Mouse (Mus musculus) spleen, postnatal 14 days (tissue): ENCODE measurements around the gene Tgfb1.

Experiments
- DNase-seq, 2 experiments: peaks; one replicate each; pipeline ENCODE4 v3.0.0; 2021 to 2022; ENCODE audit warnings: low spot score in 2 of 2

Gene Tgfb1

DNA sequence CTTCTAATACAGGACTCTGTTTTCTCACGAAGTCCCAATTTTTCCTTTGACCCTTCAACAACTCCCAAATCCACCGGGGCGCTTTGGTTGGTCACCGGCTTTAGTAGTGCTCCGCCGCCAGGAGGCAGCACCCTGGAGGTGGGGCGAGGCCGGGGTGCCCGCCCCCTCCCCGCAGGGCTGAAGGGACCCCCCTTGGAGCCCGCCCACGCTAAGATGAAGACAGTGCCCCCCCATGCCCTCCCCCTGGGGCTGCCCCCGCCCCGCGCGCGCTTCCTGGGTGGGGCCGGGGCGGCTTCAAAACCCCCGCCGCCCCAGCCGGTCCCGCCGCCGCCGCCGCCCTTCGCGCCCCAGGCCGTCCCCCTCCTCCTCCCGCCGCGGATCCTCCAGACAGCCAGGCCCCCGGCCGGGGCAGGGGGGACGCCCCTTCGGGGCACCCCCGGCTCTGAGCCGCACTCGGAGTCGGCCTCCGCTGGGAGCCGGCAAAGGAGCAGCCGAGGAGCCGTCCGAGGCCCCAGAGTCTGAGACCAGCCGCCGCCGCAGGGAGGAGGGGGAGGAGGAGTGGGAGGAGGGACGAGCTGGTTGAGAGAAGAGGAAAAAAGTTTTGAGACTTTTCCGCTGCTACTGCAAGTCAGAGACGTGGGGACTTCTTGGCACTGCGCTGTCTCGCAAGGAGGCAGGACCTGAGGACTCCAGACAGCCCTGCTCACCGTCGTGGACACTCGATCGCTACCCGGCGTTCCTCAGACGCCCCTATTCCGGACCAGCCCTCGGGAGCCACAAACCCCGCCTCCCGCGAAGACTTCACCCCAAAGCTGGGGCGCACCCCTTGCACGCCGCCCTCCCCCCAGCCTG is at the start of gene Tgfb1:
Gene Tgfb1, plus strand, starts transcription at position 323 of the 852 bp plus-strand sequence.
- peak; percentile 68 to 82 for DNase-seq

DNA sequence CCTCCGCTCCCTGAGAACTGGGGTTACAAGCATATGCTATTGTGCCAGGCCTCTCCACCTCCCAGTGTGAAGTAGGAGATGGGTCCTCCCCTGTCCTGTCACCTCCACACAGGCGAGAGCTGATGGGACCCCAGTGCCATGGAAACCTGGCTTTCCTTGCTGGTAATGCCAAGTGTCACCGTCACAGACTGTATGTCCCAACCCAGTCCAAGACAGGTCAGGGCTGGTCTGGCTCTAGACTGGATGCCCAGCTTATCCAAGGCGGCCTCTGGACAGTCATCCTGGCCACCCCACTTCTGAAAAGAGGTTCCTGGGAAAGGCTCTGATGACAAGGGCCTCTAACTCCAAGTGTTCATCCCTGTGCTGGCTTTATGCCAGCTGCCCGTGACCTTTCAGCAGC is 49.7 kb upstream of the Tgfb1 start:
- no peak for DNase-seq

DNA sequence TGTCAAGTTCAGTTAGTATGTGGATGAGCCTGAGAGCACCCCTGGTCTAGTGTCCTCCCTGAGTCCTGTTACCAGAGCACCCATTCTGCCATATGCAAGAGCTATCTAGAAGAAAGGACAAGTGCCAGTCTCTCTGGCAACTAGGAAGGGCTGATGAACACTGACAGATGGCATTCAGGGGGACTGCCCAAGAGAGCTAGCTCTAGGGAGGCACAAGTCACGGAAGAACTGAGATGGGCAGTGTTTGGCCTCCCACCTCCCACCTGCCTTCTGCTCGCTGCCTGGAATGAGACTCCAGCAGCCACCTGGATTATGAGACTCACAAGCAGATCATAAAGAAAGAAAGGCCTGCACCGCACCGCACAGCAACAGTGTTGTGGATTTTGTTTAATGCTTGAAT is 47.0 kb upstream of the Tgfb1 start:
- no peak for DNase-seq

DNA sequence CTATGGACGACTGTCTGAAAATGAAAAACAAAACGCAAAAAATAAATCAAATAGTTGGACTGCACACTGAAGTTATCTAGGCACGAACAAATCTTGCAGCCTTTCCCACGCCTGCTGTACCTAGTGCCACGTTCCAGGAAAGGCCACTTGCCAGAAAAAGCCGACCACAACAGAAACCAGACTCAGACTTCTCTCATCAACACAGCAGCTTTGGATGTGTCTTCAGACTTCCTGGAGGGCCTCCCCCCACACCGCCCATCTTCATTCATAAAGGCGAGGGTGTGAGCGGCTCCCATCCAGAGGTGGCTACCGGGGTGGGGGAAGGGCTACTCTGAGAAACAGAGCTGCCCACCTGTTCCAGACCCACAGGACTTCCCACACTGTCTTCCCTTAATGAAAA is 42.7 kb upstream of the Tgfb1 start:
- no peak for DNase-seq

DNA sequence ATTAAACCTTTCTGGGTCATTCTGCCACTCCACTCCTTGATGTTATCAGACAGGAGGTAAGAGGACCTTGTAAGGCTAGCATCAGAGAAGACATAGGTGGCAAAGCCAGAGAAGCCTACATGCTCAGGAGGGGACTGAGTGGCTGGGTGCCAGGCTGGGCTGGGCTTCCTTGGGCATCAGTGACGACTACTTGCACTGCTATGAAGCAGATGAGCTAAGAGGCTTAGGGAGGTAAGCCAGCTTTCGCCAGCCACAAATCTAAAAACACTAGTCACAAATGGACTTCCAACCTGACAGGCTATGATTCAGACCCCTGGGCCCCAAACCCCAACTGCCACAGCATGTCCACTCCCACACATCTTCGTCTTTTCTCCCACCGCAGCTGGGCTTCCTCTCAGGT is 42.2 kb upstream of the Tgfb1 start:
- DNase-seq, result no peak

DNA sequence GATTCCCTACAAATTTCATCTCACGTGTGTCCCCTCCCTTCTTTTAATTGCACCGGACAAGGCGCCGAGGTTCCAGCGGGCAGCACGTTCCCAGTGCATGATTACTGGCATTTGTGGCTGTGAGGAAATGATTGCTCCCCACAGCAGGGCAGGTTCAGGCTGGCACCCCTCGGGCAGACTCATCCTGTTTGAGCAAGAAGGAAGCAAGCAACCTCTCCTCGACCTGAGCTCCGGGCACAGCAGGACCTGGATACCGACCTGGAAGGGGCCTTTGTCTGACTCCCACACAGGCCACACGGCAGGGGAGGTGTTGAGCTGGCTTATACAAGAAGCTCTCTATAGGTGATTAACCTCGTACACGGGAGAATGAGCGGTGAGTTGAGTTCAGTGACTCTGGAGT is 41.7 kb upstream of the Tgfb1 start:
- DNase-seq, result no peak

DNA sequence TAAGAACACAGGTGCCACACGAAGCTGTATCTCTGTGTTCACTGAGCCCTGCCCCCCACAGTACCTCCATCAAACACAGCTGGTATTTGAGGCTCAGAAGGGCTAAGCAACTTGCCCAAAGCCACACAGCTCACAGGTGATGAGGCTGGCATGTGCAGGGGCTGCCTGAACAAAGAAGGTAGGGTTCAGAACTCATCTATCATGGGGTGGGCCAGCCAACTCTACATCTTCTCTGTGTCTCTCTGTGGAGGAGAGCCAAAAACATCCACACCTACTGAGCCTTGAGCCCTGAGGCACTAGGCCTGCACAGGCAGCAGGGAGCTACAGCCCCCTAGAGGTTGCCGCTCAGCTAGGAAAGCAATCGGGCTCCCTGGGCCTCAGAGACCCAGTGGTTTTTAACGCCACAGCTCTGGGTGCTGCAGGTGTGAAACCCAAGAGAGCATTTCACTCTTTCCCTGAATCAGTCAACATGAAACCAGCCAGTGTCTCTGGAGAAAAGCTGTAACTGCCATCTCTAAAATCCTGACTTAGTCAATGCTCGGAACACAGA is 39.2 kb upstream of the Tgfb1 start:
- DNase-seq, result peak in 1 of 2 experiments; percentile 50

DNA sequence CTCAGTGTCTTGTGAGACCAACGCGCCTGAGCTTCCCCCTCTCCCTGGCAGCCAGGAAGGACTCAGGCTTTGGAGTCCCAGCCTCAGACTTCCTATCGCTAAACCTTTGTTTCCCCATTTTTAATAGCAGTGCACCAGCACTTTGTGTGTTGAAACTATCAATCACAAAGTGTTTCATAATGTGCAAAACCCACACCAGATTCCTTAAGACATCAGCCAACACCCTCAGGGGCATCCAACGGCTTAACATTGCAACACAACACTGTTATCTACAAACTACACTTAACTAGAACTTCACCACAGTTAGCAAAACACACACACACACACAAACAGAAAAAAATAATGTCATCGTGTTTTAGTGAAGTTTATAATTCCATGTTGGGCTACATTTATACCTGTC is 37.0 kb upstream of the Tgfb1 start:
- no peak for DNase-seq

DNA sequence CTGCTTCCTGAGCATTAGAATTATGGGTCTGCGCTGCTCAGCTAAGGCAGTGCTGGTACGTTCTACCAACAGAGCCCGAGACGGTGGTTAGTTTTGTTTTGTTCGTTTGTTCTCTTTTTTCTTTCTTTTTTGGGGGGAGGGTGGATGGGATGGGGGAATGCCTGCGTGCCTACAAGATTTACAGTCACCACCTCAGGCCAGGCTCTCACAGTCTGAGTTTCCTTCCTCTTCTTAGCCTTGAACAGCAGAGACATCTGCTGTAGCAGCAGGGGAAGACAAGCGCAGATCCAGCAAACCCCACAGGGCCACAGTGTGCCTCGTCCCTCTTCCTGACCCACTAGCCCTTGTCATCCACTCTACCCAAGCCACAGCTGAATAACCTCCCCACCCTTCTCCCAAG is 35.5 kb upstream of the Tgfb1 start:
- no peak for DNase-seq

DNA sequence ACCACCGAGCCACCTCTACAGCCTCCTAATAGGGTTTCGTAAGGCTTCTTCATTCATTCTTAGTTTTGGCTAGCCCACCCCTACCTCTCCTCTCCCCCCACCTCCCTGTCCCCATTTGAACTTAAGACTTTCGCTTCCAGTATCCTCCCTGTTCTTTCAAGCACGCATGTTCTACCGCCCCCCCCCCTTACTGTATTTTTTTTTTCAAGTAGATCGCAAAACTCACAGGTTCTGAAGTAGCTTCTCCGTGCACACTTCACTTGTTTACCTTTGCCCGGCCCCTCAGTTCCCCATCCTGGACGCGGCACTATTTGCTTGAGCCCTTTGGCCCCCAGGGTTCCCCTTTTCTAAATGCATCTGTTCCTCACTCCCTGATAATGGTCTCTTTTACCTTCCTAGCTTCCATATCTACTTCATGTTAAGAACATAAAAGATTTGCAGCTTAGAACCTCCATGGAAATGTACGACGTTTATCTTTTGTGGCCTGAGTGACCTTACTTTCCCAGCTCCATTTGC is 34.5 kb upstream of the Tgfb1 start:
- DNase-seq, result no peak

DNA sequence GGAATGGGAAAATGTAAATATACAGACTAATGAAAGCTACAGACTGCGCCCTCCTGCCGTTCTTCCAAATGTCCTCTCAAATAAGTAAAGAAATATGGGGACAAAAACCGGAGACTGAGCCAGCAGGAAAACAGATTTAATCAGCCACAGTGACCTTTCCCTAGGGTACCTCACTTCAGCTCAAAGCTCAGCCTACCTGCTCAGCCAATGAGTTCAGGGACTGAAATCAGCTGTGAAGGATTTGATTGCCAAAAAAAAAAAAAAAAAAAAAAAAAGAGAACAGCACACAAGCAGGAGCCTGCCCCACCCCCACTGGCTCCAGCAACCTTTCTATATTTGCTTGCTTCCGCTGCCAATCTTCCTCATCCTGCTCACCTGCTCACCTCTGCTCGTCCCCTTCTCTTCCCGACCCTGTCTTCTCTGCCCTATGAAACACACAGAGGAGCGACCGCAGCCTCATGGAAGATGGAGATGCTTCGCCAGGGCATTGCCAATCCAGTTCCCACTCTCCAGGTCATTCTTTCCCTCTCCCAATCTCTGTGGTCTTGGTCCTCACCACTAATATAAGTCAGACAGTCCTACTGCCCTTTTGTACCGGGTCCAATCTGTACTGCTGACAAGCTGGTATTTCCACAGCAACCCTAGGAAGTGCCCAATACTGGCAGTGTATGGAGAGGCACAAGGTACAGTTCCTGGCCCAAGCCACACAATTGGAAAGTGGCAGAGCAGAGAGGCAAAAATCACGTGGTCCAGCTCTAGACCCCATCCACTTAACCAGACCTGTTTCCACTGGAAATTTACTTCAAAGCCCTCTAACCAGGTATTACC is 31.0 kb upstream of the Tgfb1 start:
- DNase-seq, result no peak

DNA sequence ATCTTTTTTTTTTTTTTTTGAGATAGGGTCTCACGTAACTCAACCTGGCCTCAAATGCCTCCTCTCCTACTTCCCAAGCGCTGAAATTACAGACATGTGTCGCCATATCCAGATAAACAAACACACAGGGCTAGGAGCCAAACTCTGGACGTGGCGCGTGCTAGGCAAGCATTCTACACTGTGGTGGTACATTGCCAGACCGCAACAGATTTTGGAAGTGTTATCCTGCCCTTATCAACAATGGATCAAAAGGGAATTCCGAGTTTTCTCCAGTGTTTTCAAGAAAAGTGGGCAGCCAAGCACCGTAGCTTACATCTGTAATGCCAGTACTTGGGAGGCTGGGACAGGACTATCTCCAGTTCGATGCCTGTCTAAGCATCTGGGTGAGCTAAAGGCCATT is 29.0 kb upstream of the Tgfb1 start:
- no peak for DNase-seq

DNA sequence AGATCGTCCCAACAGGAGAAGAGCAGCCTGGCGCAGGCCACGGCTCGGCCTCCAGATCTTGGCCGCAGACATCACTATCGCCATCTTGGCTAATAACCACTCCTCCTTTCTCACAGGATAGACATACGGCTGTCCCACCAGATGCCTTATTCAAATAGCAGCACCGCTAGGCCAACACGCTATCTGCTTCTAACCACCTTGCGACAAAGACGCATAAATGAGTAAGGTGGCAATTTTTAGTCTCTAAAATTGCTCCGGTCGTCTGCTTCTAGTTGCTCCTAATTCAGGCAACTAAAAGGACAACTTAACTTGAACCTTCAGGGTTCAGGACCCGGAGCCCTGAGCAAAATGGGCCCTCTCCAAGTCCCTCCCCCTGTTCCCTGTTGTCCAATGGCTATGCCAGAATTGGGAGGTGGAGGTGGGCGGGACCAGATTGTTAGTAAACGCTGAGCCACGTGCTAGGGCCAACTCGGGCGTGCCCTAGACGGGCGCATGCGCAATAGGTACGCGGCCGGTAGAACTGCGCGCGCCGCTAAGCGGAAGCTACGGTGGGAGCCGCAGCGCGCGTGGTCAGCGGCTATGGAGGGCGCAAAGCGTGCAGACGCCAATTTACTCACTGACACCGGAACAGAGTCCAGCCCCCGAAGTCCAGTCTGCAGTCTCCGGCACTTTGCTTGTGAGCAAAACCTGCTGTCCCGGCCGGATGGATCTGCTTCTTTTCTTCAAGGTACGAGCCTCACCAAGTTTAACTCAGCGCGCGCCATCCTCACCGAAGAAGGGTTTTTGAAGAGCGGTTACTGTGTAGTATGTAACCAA is 27.9 kb upstream of the Tgfb1 start, which contains the start of the genes Bckdha and Exosc5:
Gene Bckdha, minus strand, starts transcription at position 325 of the 816 bp plus-strand sequence.
Gene Exosc5, plus strand, starts transcription at position 508 of the 816 bp plus-strand sequence.
- DNase-seq, result peak; percentile 97 to 98

DNA sequence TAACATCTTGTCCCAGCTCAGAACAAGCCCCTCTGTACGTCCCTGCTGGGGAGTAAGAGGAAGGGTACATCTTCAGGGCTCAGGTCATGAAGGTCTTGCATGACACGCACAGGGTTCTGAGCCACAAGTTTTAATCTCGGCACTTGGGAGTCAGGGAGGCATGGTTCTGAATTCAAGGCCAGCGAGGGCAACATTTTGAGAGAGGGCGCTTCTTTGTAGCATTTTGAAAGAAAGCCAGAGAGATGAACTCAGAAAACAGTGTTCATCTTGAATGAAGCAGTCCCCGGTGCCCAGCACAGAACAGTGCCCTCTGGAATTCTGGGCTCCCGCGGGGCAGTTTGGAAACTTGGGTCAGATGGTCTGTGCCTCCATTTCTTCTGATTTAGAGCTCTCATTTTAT is 20.4 kb upstream of the Tgfb1 start:
- no peak for DNase-seq

DNA sequence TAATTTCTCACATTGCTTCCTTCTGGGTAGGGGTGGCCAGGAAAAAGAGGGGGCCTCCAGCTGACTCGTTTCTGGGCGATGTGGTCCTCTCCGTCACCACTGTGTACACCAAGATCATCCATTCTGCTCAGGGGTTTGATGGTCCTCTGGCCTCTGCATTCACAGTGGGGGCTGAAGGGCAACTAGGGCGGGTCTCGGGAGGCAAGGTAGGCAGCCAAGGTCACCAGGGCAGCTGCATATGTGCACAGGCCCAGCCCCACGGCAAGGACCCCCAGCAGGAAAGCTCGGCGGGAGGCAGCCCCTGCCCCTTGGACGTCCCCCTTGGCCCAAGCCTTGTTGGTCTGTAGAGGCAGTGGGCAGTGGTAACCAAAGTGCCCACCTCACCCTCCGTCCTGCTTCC is 17.6 kb upstream of the Tgfb1 start:
- no peak for DNase-seq

DNA sequence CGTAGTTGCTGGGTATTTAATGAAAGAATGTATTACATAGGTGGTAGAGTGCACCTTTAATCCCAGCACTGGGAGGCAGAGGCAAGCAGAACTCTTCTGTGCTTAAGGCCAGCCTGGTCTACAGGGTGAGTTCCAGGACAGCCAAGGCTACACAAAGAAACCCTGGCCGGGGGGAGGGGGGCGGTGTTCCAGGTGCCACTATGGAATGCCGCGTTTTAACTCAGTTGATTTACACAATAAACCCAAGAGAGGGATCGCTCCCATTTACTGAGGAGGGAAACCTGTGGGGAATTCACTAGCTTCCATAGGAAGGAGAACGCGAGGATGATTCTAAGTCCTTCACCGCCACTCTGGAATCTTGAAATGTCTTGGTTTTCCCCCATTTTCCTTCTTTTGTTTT is 17.2 kb upstream of the Tgfb1 start:
- no peak for DNase-seq

DNA sequence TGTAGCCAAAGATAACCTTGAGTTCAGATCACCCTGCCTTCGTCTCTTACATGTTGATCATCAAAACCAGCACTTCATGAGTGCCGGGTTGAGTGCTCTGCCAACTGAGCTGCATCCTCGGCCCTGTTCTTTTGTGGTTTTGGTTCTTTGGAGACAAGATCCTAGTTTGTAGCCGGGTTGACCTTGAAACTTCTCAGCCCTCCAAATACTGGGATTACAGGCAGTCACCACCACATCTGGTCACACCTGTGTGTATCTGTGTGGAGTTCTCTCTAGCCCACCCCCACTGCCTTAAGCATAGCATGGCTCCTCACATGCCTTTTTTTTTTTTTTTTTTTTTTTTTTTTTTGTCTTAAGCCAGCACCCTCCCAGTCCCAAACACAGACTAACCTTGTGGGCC is 16.7 kb upstream of the Tgfb1 start:
- DNase-seq, result no peak

DNA sequence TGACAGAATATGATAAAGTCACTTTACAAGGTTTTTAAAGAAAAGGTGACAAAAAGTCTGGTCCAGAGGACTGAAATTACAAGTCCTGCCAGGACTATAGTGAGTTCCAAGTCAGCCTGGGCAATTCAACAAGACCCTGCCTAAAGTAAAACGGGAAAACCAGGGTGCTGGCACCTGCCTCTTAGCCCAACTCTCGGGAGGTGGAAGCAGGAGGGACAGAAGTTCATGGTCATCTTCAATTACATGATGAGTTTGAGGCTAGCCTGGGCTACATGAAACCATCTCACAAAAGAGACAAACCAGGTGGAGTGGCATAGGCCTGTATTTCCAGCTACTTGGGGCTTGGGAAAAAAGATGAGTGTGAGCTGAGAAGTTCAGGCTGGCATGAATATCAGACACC is 15.1 kb upstream of the Tgfb1 start:
- no peak for DNase-seq

DNA sequence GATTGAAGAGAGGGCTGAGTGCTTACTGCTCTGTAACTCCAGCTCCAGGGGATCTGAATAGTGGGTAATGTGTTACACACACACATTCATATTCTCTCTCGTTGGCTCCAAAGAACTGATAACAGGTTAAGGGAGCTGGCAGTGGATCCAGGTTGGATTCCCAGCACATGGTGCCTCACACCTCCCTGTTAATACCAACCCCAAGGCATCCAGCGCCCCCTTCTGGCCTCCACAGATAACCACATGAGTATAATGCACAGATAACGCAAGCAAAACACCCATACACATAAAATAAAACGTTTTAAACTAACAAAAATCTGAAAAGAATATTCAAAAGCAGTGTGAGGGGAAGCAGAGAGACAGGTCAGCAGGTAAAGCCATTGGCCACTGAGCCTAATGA is 14.4 kb upstream of the Tgfb1 start:
- DNase-seq, result no peak

DNA sequence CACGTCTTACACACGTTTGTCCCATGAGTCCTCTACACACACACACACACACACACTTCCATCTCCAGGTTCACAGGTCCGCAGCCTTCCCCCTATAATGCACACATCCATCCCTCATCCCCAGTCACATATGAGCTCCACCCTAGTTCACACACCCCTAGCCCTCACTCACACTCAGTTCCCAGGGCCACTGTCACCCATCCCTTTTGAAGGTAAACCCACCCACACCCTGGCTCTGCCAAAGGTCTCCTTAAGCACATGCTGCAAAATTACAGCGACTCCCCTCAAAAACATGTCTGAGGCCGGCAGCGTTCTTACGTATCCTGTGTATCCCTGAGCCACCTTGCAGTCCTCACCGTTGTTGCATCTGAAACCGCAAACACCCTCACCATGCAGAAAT is 12.5 kb upstream of the Tgfb1 start:
- DNase-seq, result no peak

DNA sequence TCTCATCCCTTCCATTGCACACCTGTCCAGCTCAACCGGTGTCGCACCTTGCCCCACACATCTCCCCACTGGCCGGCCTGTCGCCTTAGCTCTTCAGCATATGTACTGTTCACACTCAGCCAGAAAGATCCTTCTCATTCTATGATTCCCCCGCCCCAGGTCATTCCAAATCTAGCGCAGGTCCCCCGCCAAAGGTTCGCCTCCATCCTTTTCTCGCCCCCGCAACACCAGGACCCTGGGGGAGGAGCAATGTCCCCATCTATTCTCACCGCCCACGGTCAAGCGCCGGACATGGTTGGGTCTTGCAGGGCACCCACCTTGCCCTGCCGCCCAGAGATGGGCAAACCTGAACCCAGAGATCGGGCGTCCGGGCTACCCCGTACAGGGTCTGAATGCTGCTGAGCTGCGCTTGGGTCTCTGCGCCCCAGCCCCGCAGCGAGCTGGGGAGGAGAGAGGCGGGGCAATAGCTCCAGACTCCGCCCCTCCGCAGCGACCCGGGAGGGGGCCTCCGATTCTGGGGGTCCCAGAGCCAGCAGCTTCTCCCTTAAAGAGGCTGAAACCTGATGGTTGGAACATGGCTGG is 12.0 kb upstream of the Tgfb1 start, which contains the start of gene Tmem91:
Gene Tmem91, minus strand, starts transcription at position 448 of the 582 bp plus-strand sequence.
- DNase-seq, result no peak
